Mouse (Mus musculus) embryo, embryonic 10.5 days (tissue): Measurements from ENCODE around the gene Xylb.

Experiments used
- DNase-seq: peaks from one replicate; pipeline ENCODE4 v3.0.0-alpha.2; 2015; ENCODE audit warnings: low spot score

Gene Xylb

GRCm38 (mm10) chr9:119357331-119358057 lies at the start of gene Xylb:
Xylb (plus strand) TSS chr9:119357381.
- peak; percentile 91 for DNase-seq

DNA sequence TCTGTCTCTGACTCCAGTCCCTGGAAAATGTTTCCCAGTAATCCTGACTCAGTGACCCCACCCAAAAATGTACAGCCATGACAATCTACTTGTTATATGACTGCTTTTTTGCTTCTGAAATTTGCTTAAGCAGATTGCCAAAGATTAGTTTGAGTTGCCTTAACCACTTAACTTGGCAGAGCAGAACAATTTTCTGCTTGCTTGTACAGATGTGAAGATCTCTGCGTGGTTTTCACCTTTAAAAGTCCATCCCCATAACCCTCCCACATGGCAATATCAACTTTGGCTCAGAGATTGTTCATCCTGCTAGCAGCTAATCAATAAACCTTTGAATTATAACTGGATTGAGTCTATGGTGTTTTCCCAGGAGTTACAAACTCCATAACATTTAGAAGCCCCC lies 48.1 kb upstream of the Xylb start:
- no peak for DNase-seq

DNA sequence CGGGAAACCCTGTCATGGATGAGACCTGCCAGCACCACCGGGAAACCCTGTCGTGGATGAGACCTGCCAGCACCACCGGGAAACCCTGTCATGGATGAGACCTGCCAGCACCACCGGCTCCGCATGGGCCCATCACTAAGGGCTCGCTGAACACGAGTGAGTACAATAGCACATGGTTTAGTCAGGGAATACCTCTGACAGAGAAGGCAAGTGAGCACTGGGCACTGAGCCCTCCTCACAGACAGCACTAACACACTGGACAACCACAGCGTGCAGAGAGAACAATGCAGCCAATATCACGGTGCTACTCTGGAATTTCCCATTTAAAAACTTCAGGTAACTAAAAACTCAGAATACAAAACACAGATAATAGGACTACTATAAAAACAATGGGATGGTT lies 44.1 kb upstream of the Xylb start:
- no peak for DNase-seq

GRCm38 (mm10) chr9:119318891-119319290 lies 38.3 kb upstream of the Xylb start:
- no peak for DNase-seq

- DNase-seq = no peak
These were observed 36.7 kb upstream of the Xylb start for GRCm38 (mm10) chr9:119320446-119320845.

DNA sequence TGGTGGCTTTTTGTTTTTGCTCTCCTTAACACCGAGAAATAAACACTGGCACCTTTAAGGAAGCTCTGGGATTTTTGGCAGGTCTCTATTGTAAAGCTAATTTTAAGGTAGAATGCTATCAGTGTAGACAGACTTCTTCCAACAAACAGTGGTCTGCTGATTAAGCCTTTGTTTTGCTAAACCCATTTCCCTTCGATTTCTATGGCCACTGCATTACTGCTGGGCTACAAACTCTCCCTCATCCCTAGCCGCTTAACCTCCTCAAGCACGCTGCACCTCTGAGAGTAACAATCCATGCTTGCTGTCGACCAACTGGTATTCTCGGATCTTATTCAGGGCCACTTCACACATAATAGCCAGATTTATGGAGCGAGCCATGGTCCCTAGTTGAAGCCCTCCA lies 36.2 kb upstream of the Xylb start:
- DNase-seq = no peak

GRCm38 (mm10) chr9:119321392-119322229 lies 35.6 kb upstream of the Xylb start:
- DNase-seq = no peak

DNA sequence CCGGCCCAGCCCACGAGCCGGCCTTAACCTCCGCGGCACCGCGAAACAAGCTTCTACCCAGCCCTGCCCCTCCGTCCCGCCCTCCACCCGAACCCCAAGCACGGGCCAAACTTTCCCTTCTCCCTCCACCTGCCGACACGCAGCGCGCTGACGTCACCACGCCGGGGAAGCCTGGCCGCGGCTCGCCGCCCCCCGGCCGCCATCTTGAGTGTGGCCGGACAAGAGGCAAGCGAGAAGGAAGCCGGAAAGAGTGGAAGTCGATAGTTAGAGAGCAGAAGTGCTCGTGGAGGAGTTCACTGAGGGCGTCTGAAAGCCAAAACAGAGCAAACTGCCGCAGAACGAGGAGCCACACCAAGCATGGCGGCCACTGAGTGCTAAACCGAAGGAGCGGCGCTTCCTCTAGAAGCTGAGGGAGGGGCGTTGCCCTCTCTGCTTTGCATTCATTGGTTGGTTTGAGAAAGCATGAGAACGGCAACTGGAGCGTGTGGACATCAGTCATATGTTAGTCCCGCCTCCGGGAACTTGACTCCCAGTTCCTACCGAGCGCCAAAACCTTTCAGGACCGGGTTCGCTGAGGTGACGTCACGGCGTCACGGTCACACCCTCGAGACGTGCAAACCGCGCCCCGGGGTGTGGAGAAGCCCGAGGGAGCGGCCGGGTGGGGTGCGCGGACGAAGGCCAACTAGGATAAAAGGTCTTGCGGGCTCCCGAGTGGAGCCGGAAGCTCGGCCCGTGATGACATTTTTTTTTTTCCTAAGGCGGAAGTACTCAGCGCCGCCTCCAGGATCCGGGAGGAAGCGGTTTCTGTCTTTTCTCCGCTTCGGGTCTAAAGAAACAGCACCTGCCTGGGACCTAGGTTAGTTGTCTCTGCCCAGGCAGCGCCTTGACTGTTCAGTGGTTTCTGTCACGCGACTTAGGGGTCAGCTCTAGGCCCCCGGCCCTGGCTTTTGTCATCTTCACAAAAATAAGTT lies 34.6 kb upstream of the Xylb start, which contains the start of gene Oxsr1:
TSS of gene Oxsr1 (minus strand) at position 139 of the 971 bp plus-strand sequence.
- DNase-seq = peak; percentile 100

DNA sequence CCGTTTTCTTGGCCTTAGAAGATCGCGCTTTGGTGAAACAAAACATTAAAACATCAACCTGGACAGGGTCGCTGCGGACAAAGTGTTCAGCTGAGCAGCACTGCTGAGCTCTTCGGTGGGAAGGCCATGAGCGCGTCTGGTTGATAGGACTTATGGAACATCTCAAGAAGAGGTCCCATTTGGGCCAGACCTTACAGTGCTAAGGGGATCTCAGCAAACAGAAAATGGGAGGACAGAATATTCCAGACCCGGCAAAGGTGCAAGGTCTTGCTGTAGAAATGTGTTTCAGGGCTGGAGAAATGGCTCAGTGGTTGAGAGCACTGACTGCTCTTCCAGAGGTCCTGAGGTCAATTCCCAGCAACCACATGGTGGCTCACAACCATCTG lies 33.9 kb upstream of the Xylb start:
- no peak for DNase-seq

DNA sequence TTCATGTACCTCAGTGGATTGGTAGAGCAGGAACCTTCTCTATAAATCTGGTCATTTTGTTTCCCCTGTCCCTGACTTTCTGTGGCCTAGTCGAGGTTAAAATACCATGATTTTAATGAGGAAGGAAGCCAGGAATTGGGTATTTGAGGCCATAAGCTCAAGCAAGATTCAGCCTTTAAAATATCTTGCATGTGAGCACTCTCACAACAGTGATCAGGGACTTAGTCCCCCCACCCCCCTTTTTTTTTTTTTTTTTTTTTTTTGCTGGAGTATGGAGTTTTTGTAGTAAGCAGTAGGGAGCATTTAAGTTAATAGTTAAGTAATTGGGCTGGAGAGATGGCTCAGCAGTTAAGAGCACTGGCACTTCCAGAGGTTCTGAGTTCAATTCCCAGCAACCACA lies 33.1 kb upstream of the Xylb start:
- no peak for DNase-seq

DNA sequence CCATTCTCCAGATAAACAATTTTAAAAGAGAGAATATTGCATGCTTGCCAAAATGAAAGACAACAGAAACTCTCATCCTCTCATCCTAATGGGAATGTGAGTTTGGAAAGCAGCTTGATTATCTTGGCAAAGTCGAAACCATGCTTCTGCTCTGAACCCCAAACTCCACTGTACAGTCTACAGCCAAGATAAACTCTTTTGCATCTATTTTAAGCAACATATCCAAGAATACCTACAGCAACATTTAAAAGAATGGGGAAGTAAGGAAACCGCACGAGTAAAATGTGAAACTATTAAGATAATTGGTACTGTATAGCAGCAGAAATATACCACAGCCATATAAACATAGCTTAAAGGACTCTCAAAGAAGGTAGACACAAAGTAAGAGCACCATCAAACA lies 28.7 kb upstream of the Xylb start:
- DNase-seq = no peak

DNA sequence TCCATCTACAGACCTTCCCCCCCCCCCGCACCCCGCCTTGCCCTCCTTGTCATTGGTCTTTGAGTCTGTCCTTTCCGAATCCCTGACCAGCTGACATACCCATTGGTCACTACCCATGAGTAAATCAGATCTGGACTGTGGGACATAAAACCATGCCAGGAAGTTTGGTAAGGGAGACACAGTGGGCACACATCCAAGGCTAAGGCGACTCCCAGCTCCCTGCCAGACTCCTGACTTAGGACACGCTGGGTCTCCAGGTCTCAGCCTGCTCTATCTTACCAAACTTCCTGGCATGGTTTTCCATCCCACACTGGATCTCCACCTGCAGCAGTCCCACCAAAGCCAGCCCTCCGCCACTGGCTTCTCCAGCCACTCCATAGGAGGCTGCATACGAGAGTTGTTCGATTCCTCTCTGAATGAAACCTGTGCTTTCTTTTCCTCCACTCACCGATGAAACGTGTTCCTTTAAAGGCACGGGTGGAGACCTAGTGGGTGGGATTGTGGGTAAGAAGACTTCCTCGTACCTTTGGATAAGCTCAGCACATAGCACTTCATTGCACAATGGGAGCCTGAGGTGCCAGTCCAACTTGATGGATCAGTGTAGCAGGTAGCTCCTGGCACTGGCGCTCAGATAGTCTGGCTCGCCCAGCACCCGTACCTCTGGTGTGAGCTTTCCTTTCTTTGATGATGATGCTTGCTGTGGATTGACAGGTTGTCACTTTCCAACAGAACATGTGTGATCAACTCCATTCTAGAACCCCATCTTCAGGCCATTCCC lies 26.8 kb upstream of the Xylb start:
- no peak for DNase-seq

- DNase-seq = no peak
These were observed 22.9 kb upstream of the Xylb start for GRCm38 (mm10) chr9:119334324-119334723.

DNA sequence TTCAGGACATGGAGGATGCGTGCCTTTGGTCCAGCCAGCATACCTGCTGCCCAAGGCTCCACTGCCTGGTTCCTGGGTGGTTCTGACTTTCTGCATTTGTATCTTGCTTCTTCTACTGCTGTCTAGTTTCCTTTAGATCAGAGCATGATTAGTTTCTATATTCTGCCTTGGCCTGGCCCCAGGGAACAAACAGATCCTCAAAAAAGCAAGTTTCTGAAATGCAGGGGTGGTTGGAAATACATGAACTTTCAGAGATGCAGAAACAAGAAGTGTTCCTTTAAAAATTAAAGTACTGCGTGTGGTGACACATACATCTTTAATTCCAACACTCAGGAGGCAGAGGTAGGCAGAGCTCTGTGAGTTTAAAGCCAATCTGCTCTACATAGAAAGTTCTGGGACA lies 22.3 kb upstream of the Xylb start:
- DNase-seq = no peak

DNA sequence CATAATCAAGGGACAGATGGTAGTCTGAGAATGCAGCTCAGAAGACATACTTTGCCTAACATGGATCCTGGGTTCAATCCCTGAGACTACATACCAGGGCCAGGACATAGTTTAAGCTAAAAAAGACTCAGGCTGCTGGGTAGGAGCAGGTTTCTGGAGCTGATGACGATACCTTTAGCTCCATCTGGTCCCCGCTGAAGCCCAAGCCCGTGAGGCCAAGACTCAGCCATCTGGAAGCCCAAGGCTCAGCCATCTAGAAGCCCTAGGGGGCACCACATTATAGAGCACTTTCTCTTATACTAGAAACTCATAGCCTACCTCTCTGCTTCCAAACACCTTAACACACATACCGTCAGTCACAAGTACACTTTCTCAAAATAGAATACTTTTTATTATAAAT lies 21.6 kb upstream of the Xylb start:
- no peak for DNase-seq

GRCm38 (mm10) chr9:119337842-119338241 lies 19.3 kb upstream of the Xylb start:
- DNase-seq = no peak

DNA sequence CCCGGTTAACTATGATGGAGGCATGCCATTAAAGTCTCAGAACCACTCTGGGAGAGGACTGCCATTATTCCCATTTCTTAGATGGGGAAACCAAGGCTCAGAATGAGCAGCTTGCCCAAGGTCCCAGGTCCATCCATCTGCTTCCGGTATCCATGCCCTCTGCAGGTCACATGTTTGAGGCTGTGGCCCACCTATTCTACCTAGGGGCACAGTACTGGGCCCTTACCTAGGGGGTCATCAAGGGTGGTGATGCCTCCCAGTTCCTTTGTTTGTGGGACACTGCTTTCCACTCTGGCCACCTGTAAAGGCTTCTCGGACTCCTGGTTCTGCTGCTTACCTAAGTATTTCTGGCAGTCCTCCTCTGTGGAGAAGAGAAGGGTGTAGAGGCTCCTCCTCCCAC lies 18.8 kb upstream of the Xylb start:
- no peak for DNase-seq

- DNase-seq = no peak
These were observed 18.1 kb upstream of the Xylb start for GRCm38 (mm10) chr9:119339106-119339505.

DNA sequence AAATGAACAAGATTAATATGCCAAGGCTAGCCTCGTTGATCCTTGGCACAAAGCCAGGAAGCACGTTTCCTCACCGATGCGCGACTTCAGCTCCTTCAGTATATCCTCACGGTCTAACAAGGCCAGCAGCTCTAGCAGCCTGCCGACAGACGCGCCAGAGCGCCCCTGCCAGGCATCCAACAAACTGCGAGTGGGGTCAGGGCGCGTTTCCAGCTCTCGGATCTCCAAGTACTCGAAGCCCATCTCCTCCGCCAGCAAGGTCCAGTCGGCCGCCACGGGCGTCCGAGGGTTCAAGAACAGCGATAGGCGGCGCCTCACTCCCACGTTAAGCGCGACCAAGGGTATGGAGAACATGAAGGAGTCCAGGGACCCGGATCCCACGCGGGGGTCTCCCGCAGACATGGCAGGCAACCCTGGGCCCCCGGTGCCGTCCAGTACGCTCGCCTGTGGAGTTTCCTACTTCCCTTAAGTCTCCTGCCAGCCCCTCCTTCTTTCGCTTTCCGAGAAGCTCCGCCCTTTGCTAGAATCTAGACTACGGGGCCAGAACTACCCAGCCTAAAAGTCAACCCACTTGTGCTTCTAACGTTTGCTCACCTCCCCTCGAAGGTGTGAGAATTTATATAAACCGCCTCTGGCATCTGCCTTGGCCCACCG lies 17.5 kb upstream of the Xylb start, which contains the start of gene Acaa1a:
TSS of gene Acaa1a (plus strand) at position 119 of the 654 bp plus-strand sequence.
- DNase-seq = peak; percentile 68

- no peak for DNase-seq
These were observed 17.0 kb upstream of the Xylb start for GRCm38 (mm10) chr9:119340212-119340580.
